Mouse (Mus musculus): ENCODE results near the gene Nup35.
A peak's percentile ranks its signal among the peaks of the same experiment; 100 is the strongest.

Nup35 gene

DNA sequence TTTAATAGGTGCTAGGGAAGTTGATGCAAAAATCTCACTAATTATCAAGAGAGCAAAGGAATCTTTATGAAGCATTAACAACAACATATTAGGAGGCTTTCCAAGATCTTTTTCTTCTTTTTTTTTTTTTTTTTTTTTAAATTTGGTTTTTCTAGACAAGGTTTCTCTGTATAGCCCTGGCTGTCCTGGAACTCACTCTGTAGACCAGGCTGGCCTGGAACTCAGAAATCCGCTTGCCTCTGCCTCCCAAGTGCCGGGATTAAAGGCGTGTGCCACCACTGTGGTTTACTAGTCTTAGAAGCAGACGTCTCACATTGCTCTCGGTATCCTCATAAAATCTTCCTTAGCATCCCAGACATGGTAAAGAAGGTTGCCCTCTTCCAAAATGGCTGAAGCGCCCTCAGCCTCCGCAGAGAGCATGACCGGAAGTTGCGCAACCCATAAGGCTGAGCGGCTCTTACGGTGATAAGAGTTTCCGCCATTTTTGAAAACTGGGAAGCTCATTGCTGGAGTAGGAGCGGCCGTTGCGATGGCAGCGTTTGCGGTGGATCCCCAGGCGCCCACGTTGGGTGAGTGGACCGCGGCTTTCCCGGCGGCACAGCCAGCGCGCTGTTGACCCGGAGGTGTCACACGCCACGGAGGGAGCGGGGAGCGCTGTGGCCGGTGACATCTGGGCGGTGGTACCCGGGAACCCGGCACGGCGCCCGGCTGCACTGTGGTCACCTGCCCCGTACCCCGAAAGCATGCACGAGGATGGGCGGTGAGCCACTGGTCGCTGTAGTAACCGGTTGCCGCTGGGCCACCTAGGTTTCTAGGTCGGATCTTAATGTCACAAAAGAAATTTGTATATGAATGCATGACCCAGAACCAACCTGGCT lies 21.6 kb downstream of the Nup35 start:
- peak; percentile 87 for DNase-seq (ENCODE audit: low spot score)

DNA sequence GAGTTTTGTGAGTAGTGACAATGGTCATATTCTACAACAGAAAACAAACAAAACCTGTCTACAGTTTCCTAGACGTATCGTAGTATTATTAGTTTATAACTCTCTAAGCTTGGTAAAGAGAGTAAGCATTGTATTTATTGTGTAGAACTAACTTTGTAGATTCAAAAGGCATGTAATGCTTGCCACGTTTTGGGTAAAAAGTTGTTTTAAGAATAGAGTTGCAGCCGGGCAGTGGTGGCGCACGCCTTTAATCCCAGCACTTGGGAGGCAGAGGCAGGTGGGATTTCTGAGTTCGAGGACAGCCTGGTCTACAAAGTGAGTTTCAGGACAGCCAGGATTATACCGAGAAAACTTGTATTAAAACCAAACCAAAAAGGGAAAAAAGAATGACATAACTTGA lies 22.4 kb downstream of the Nup35 start:
- peak; percentile 22 for DNase-seq (ENCODE audit: low spot score)

DNA sequence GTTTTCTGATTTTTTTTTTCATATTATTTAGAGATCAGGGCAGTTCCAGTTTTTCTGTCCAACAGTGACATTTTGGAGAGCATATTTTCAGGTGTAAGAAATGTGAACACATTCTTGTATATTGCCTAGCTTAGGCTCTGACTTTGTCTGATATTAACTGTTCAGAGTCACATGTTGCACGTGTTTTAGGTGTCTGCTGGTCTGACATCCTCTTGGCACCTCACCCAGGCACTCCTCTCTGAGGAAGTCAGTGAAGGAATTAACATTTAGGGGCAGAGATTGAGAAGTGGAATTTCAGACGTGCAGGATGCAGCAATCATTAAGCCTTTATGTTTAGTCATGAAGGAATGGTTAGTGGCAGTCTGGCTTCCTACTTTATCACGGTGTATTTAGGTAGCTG lies 22.8 kb downstream of the Nup35 start:
- DNase-seq (ENCODE audit: low spot score): no peak

DNA sequence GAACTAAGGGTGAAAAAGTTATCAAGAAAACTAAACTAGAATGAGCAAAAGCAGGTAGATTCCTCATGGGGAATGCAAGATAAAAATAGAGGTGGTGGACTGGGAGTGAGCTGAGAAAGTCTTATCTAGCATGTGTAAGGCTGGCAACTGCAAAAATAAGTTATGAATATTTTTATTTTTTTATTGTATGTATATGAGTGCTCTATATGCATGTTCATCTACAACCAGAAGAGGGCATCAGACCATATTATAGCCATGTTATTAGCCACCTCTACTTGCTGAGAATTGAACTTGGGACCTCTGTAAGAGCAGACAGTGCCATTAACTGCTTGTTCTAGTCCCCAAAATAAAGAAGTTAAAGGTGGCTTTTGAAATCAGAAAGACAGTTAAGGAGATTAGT lies 44.4 kb downstream of the Nup35 start:
- no peak for DNase-seq (ENCODE audit: low spot score)

DNA sequence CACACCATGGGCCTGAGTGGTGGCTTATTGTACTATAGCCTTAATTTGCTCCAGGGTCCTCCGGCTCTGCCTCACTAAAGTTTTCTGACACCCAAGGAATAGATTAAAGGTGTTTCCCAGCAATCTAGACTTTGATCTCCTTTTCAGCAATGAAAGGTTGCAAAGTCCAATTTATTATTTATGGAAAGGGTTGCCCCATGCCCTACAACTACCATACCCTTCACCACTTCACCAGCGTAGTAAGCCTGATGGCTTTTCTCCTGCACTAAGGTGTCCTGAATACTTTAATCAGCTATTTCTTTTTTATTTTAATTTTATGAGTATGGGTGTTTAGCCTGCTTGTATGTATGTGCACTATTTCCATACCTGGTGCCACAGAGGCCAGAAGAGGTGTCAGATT lies 45.6 kb downstream of the Nup35 start:
- no peak for DNase-seq (ENCODE audit: low spot score)

DNA sequence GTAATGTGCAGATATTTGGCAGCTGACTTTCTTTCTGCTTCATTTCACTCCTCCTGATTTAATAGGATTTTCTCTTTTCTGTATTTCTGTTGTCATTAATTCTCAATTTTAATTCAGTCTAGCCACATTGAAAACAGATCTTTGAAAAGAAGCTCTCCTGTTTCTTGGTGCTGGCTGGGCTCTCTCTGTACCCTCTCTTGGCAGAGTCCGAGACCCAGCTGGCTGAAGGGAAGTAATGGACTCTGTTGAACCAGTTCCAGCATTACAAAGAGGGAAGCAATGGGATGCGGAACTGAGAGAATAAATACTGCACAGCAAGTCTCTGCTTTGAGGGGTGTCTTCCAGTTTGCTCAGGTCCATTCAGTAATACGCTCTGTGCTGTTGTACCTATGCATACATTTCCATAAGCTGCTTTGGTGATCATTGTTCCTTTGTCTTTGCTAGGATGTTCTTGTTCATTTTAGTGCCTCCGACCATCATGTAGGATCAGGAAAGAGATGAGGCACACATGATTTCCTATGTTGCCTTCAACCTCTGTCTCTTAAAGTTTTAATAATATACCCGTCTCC lies 50.4 kb downstream of the Nup35 start:
- DNase-seq (ENCODE audit: low spot score): no peak

DNA sequence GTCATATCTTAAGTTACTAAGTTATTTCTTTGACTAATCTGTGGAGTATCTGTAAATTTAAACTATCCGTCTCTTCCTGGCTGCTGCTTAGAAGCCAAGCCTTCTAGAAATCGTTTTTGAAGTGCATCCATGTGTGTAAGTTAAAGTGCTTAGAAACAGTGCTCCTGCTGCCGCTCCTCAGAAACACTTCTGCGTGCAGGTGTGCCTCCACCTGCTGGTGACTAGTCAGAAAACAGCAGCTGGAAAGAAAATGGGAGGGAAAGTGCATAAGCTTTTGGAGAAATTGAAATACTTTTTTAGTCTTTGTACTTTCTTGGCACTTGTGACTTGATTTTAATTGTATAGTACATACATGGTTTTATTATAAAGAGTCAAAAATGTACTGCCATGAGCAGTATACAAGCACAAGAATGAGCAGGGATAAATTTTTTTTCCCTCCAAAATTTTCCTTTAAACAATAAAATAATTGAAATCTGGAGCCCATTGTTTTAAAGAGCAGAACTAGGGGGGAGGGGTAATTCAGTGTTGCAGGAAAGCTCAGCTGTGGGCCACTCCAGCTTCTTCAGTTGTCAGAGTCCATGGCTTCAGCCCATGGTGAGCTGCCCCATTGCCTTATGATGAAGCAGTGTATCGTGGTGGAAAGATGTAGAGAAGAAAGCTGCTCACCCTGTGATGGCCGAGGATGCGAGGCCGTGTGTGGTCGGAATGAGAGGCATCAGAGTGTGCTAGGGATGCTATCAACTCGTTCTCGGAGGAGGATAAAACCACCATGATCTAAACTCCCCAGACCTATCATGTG lies 53.0 kb downstream of the Nup35 start:
- DNase-seq (ENCODE audit: low spot score): no peak

DNA sequence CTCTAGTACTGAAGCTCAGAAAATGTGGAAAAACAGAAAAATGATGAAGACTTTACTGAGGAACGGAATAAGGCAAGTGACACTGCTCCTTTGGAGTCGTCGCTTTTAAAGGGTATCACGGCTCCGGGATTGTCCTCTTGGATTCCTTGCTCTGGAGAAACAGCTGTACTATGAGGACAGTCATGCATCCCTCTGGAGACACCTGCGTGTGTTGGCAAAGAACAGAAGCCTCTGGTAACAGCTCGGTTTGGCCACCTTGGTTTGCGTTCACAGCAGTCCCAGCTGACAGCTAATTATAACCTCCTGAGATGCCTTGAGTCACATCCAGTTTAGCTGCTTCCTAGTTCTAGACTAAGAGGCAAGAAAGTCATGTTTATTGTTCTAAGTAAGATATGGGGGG lies 61.8 kb downstream of the Nup35 start:
- no peak for DNase-seq (ENCODE audit: low spot score)

DNA sequence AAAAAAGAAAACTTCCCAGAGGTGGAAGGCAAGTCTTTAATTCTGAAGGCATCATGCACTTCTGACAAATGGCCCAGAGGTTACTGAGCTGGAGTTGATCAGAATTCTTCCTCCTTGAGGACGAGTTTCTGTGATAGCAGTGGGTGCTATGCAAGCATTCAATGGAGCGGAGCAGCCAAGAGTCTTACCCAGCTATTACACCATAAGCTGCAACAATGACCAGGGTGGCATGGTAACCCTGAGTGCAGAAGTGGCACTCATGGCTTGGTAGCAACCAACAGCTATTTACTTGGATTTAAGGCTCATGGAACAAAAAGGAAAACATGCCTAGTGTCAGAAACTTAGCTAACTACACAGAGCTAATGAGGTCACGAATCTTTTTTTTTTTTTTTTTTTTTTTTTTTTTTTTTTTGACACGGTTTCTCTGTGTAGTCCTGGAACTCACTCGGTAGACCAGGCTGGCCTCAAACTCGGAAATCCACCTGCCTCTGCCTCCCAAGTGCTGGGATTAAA lies 66.7 kb downstream of the Nup35 start:
- no peak for DNase-seq (ENCODE audit: low spot score)

DNA sequence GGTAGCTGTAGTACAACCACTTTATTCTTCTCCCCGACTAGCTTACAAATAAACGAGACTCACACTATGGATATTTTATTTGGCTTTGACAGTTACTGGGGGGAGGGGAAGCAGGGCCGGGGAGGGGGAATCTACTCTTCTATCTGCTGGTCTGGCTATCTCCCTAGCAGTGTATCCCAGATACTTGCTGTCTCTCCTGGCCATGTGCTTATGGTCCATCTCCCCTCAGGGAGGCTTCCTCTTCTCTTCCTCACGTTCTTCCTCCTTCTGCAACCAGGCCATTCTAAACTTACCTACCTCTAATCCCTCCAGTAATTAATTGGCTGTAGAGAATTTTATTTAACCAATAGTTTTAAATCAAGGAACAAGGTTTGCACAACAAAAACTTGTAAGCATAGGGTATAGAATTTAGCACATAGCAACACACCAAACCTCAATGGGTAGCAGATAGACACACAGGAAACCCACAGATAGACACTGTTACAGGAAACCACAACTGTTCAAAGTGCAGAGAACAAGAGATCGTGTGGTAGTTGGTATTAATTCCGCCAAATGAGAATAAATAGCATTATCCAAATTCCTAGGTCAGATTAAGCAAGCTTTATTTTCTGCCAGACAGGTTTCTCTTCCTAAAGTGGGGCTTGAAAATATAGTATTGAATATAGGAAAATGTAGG lies 67.5 kb downstream of the Nup35 start:
- DNase-seq (ENCODE audit: low spot score): no peak

DNA sequence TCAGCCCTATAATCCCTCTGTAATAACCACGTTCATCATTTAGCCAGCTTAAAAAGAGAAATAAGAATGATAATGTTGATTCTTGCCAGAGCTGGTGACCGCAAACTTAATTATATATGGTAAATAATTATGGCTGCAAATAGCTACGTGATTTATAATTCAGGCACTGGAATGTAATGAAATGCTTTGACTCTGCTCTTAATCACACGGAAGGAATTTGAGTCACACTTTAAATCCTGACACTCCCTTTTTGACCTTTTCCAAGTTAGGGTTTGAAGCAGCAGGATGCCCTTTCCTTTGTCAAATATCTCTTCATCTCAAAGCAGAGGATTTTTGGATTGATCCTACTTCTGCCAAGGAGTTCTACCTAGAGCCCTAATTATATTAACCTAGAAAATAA lies 71.2 kb downstream of the Nup35 start:
- no peak for DNase-seq (ENCODE audit: low spot score)

DNA sequence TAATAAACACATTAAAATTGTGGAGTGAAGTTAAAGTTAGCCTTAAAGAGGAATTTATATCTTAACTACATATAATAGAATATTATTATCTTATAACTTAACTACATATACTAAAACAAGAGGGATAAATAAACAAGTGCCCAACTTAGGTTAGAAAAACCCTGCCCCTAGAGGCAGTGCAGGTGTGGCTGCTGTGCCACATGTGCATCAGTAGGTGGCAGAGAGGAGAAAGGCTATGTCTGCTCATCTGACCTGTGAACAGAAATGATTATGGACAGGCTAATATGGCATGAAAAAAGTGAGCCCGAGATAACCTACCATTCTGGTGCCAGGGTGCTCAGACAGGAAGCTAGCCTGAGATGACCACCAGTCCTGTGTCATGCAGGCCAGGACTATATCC lies 90.4 kb downstream of the Nup35 start:
- no peak for DNase-seq (ENCODE audit: low spot score)

Measured in c-Kit-positive CD71-positive TER-119-positive erythroid progenitor cells, embryonic 14.5 days (primary cell).